Mouse (Mus musculus) liver, embryonic 16.5 days (tissue): ENCODE measurements around the gene Msh5. TPM values are rescaled to one million over a fixed set of nuclear protein-coding genes. Genes with fewer than 3 reads are reported as not detected.

Experiments used
- ATAC-seq: fragments of 200-750 bp; cut with Nextera tagmentation; 2 replicates; pipeline ENCODE4 v1.8.0; 2017; ENCODE audit warnings: low read depth, mild to moderate bottlenecking, moderate number of reproducible peaks, moderate library complexity
- H3K27ac ChIP-seq: fragments of 300-500 bp; sonication (generic); 2 replicates; pipeline ENCODE4 v1.5.1; 2014; ENCODE audit warnings: mild to moderate bottlenecking, low read length
- H3K27me3 ChIP-seq: fragments of 300-500 bp; sonication (generic); 2 replicates; pipeline ENCODE4 v1.6.1; 2014; ENCODE audit warnings: low read depth, low read length, mixed read lengths; ENCODE audit not compliant: control insufficient read depth, insufficient read depth
- H3K36me3 ChIP-seq: fragments of 300-500 bp; sonication (generic); 2 replicates; pipeline ENCODE4 v1.6.1; 2014; ENCODE audit warnings: mild to moderate bottlenecking; ENCODE audit not compliant: control insufficient read depth, insufficient read depth
- H3K4me1 ChIP-seq: fragments of 300-500 bp; sonication (generic); 2 replicates; pipeline ENCODE4 v1.6.1; 2014; ENCODE audit warnings: low read depth, low read length, mixed read lengths; ENCODE audit not compliant: control insufficient read depth
- H3K4me2 ChIP-seq: fragments of 300-500 bp; sonication (generic); 2 replicates; pipeline ENCODE4 v1.6.1; 2014; ENCODE audit warnings: low read depth, low read length, mixed read lengths
- H3K4me3 ChIP-seq: fragments of 300-500 bp; sonication (generic); 2 replicates; pipeline ENCODE4 v1.5.1; 2014; ENCODE audit warnings: low read depth, mild to moderate bottlenecking, low read length
- H3K9ac ChIP-seq: fragments of 300-500 bp; sonication (generic); 2 replicates; pipeline ENCODE4 v1.6.1; 2014; ENCODE audit warnings: low read depth, low read length
- H3K9me3 ChIP-seq: fragments of 300-500 bp; sonication (generic); replicated peaks from 2 replicates; pipeline ENCODE4 v1.6.1; 2016; ENCODE audit warnings: low read length; ENCODE audit not compliant: control insufficient read depth
- WGBS: fragments of 180-500 bp; shearing (Covaris S2); extraction: QIAGEN DNeasy Blood & Tissue Kit; methylation state at CpG from one replicate; pipeline ENCODE4 v1.1.7; 2014; ENCODE audit not compliant: insufficient replicate concordance; 5-methylcytosine and 5-hydroxymethylcytosine counted together
- polyA plus RNA-seq: library from polyadenylated mRNA; unstranded; fragments of >200 nt; fragmentation: Nextera tagmentation; extraction: Ambion mirVana; gene quantifications from 2 replicates; pipeline ENCODE4 v1.2.1, GENCODE M21; 2015

The Msh5 gene
- polyA plus RNA-seq, 1 experiment from 2014 or later = 4.2 TPM

DNA sequence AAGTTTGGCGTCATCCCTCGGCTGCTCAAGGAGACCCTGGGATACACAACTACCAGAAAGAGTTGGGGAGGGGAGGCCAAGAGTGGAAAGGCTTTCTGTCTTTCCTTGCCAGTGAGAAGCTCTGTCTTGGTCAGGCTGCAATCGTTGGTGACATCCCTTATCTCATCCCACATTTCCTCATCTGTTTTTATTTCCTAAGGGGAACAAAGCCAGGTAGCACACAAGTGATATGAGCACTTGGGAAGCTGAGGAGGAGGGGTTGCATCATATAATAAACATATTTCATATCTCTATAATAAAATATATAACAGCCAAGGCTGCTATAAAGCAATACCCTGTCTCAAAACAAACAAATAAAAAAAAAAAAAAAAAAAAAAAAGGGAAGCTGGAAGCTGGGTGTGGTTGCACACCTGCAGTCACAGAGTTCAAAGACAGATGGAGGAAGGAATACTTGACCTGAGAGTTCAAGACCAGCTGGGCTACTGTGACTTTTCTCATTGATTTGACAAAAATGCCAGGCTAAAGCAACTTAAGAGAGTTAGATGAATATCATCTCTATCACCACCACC lies 37.5 kb upstream of the Msh5 start:
- no peak overlapping the region for H3K27ac ChIP-seq
- peaks cover 19% of the 10 kb centered on the region for H3K4me1 ChIP-seq
- no peaks in the 10 kb centered on the region for H3K27me3 ChIP-seq
- H3K9me3 ChIP-seq = no peaks in the 10 kb centered on the region
- no peaks in the 10 kb centered on the region for H3K36me3 ChIP-seq
- WGBS = 41% methylated on average over 3 of the region's 3 CpGs
- H3K4me2 ChIP-seq = no peak overlapping the region
- no peak overlapping the region for H3K4me3 ChIP-seq
- no peak for ATAC-seq
- no peak overlapping the region for H3K9ac ChIP-seq

DNA sequence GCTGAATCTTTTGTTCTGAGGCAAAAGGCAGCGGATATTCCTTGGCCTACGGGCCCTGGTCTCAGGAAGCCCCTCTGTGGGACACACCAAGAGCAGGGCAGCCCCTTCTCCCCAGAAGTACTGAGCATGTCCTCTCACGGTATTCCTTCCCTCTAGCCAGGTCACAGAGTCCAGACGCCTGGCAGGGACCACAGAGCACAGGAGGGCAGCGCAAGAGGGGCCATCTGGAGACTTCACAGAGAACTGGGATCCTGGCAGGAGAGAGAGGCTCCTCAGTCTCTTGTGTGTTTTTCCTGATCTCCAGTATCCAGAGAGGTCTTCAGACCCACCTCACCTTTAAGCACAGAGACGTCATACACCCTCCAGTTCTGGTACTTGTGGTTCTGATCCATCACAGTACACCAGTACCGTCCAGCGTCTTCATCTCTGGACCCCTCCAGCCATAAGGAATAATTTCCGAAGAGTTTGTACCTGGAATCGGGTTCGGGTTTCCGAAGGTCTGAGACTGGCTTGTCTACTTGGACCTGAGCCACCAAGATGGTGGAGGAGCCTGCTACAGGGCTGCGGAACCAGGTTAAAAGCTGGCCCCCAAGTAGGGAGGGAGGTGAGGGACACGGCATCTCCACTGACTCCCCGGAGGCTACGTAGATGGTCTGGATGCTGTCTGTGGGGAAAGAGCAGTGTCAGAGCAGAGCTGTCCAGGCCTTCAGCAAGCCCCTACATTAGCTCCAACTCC lies 36.5 kb upstream of the Msh5 start:
- Histone ChIP-seq H3K9me3 (no peaks in the 10 kb centered on the region), H3K27ac (no peak overlapping the region), H3K9ac (no peak overlapping the region), H3K27me3 (peaks cover 2% of the 10 kb centered on the region), H3K4me3 (no peak overlapping the region), H3K4me1 (peaks cover 22% of the 10 kb centered on the region), H3K4me2 (no peak overlapping the region), H3K36me3 (no peaks in the 10 kb centered on the region)
- WGBS = 80% methylated on average over 16 of the region's 16 CpGs
- no peak for ATAC-seq

DNA sequence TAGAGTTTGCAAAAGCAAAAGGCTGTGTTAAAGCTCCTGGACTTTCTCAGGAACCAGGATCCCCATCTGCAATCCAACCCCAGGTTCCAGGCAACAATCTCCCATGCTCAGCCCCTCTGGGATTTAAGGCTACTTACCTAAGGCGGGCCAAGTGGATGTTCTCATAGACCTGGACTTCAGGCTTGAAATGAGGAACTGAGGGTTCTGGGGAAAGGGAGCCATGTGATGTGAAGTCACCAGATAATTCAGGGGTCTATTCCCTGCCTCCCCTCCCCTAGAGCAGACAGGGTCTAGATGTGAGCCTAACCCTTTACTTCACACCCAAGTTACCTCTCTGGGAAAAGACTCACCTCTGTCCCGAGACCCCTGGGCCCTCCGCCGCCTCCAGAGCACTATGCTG lies 34.2 kb upstream of the Msh5 start:
- Histone ChIP-seq H3K9ac (no peak overlapping the region; the same call in 1 of the 2 replicates), H3K4me2 (no peak overlapping the region; the same call in 1 of the 2 replicates), H3K27ac (peak overlapping the region; percentile 80; the same call in 1 of the 2 replicates)

DNA sequence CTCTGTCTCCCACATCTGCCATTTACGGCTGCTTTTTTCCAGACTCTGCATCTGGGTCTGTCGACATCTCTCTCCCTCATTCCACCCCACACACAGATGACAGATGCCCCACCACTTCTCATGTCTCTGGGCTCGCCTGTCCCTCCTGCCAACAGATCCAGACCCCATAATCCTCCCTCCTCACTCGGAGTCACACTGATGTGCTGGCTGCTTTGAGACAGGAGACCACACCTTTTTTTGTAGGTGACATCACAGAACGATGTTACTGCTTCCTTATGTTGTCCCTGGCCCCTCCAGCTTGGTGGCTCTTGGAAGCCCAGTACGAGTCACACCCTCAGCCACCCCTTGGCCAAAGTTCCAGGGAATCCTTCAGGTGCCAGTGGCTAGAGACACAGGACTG lies 33.7 kb upstream of the Msh5 start:
- Histone ChIP-seq H3K9me3 (no peaks in the 10 kb centered on the region), H3K36me3 (no peaks in the 10 kb centered on the region), H3K9ac (peak overlapping the region; percentile 58), H3K4me3 (peak overlapping the region; percentile 34), H3K27ac (peak overlapping the region; percentile 80), H3K4me2 (peak overlapping the region; percentile 65), H3K4me1 (peaks cover 23% of the 10 kb centered on the region), H3K27me3 (peaks cover 6% of the 10 kb centered on the region)
- peak; percentile 62 for ATAC-seq
- 24% methylated on average over 6 of the region's 6 CpGs for WGBS

More for the DNA sequence above, 34.2 kb upstream of the Msh5 start:
- Histone ChIP-seq H3K4me3 (no peak overlapping the region), H3K9me3 (no peaks in the 10 kb centered on the region), H3K27me3 (peaks cover 6% of the 10 kb centered on the region), H3K4me1 (peaks cover 24% of the 10 kb centered on the region), H3K36me3 (no peaks in the 10 kb centered on the region)
- WGBS = 86% methylated on average over 4 of the region's 4 CpGs
- no peak for ATAC-seq

DNA sequence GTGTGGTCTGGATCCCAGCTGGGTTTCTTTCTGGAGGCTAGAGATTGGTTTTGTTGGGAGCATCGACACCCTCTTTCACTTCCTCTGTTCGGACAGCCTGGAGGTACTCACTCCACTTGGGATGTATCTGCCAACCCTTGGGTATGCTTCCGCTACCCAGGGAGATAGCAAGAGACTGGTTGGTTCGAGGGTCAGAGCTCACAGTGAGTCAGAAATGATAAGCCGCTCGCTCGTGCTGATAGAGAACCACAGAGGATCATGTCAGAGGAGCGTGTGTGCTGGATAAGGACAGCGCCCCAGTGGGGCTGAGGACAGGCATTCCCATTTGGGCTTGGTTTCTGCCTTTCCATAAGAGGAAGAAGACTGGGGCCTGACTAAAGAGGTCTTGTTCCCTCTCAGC lies 33.2 kb upstream of the Msh5 start:
- peaks cover 6% of the 10 kb centered on the region for H3K27me3 ChIP-seq
- WGBS = 10% methylated on average over 9 of the region's 9 CpGs
- H3K27ac ChIP-seq = peak overlapping the region; percentile 80
- no peaks in the 10 kb centered on the region for H3K9me3 ChIP-seq
- ATAC-seq = peak; percentile 96
- peak overlapping the region; percentile 58 for H3K9ac ChIP-seq
- peaks cover 23% of the 10 kb centered on the region for H3K4me1 ChIP-seq
- H3K36me3 ChIP-seq = no peaks in the 10 kb centered on the region
- peak overlapping the region; percentile 34 for H3K4me3 ChIP-seq
- peak overlapping the region; percentile 65 for H3K4me2 ChIP-seq

DNA sequence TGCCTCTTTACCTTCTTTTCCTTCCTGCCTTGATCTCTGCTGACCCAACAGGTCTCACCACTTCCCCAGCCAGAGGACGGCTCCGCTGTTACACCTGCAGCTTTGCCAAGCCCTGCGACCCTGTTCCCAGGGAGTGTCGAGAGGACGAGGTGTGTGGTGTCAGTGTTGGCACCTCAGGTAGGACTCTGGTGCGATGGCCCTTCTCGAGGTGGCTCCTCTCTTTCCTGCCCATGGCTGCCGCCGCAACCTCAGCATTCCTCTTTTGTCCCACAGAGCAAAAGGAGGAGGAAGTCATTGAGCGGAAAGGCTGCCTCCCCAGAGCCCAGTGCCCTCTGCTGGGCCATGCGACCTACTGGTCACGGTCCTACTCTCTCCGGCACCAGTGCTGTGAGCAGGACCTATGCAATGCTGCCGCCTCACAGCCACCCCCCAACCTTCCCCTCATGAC lies 31.3 kb upstream of the Msh5 start, which contains the start of gene Ly6g6d:
Ly6g6d (minus strand) TSS at position 280 of the 448 bp plus-strand sequence.
- Histone ChIP-seq H3K36me3 (no peaks in the 10 kb centered on the region), H3K27ac (no peak within 1 kb of the TSS), H3K4me2 (peak within 1 kb of the TSS; percentile 33), H3K4me3 (no peak within 1 kb of the TSS), H3K4me1 (peaks cover 23% of the 10 kb centered on the region), H3K27me3 (peaks cover 6% of the 10 kb centered on the region), H3K9me3 (no peaks in the 10 kb centered on the region), H3K9ac (no peak within 1 kb of the TSS)
- no peak for ATAC-seq
- 16% methylated on average over 12 of the region's 14 CpGs for WGBS

DNA sequence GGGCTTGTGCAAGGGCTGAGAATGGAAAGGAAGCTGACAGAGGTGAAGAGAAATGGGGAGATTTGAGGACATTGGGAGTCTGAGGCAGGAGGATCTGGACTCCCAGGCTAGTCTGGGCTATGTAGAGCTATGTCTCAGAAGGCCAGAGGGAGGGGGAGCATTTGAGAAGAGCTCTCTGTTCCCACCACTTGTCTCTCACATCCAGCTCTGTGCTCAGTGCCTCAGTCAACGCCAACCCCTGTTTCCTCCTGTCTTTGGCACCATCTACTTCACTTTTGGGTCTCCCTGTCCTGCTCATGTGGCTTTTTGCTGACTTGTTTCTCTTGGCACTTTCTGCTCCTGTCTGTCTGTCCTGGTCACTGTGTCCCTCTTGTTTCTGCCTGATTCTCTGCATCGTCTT lies 30.7 kb upstream of the Msh5 start:
- WGBS = 27% methylated on average over 2 of the region's 2 CpGs
- H3K27me3 ChIP-seq = peaks cover 6% of the 10 kb centered on the region
- no peak overlapping the region for H3K9ac ChIP-seq
- peak overlapping the region; percentile 33; the same call in 1 of the 2 replicates for H3K4me2 ChIP-seq
- no peak for ATAC-seq
- H3K36me3 ChIP-seq = no peaks in the 10 kb centered on the region
- H3K9me3 ChIP-seq = no peaks in the 10 kb centered on the region
- no peak overlapping the region for H3K27ac ChIP-seq
- peaks cover 23% of the 10 kb centered on the region for H3K4me1 ChIP-seq
- H3K4me3 ChIP-seq = no peak overlapping the region

DNA sequence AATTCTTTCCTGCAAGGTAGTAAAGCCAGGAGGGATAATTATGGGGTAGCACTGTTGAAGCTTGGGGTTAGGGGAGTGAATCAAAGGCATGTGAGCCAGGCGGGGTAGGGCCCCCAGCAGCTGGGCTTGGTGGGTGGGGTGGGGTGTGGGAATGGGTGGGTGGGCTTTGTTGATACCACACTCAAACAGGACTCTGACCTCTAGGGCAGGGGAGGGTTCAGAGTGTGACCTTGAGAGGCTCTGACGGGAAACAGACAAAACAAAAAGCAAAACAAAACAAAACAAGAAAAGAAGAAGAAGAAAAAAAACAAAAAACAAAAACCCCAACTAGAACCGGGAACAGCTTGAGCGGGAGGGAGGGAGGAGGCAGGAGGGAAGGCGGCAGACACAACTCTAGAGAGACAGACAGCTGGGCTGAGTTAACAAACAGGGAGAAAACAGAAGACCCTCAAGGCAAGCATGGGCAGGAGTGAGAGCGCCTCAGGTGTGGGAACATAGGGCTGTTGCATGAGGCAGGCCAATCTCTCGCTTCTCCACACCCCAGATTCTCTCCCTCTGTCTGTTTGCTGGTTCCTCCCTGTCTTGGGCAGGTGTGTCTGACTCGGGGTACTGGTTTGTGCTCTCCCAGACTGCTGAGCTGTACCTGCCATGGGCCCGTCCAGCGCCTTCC lies 30.1 kb upstream of the Msh5 start, which contains the start of gene Ly6g6e:
Ly6g6e (plus strand) TSS at position 396 of the 670 bp plus-strand sequence.
- no peak for ATAC-seq
- H3K27ac ChIP-seq = no peak within 1 kb of the TSS
- peaks cover 6% of the 10 kb centered on the region for H3K27me3 ChIP-seq
- peak within 1 kb of the TSS; percentile 33 for H3K4me2 ChIP-seq
- no peak within 1 kb of the TSS for H3K4me3 ChIP-seq
- no peak within 1 kb of the TSS for H3K9ac ChIP-seq
- H3K4me1 ChIP-seq = peaks cover 23% of the 10 kb centered on the region
- no peaks in the 10 kb centered on the region for H3K36me3 ChIP-seq
- WGBS = 40% methylated on average over 10 of the region's 10 CpGs
- no peaks in the 10 kb centered on the region for H3K9me3 ChIP-seq
